Comparison of ENCODE assay signal across 9 mouse cellular contexts in genomic region chr4:119734352-119734751, GRCm38 (mm10). TPM values are rescaled to one million over a fixed set of nuclear protein-coding genes. Genes with fewer than 3 reads are reported as not detected.
DNase-seq lines count a peak whose midpoint lies in the region; ATAC-seq and TF ChIP-seq lines count a peak whose summit lies in the region.
"Had no signal": no experiment of that assay in that cellular context is flagged by ENCODE, and none has a peak within 500 bp of the region (broad histone marks: within the 10 kb centered on the region; RNA-seq: fewer than 3 reads in every experiment).

No protein-coding gene starts in this region.

- no peak for TF ChIP-seq CTCF in lung, embryonic 14.5 days (IDR thresholded peaks at IDR 0.05; ENCODE audit: low read depth)
- no peak for TF ChIP-seq CTCF in olfactory bulb, adult 2 months (IDR thresholded peaks at IDR 0.05; ENCODE audit: insufficient read depth, low read depth, low read length)

- no peaks in the 10 kb centered on the region; the same call in 1 of the 2 replicates for H3K27me3 ChIP-seq in lung, embryonic 14.5 days (ENCODE audit: insufficient read depth, low read length)
- H3K27me3 ChIP-seq in forebrain, embryonic 11.5 days (ENCODE audit: control insufficient read depth, insufficient read depth, low read length): peaks cover 17% of the 10 kb centered on the region
- H3K27me3 ChIP-seq in limb, embryonic 11.5 days (ENCODE audit: control insufficient read depth, insufficient read depth, low read length): peaks cover 9% of the 10 kb centered on the region

- H3K27ac ChIP-seq in lung, embryonic 14.5 days (ENCODE audit: low read depth): no peak overlapping the region
- no peak overlapping the region for H3K27ac ChIP-seq in forebrain, embryonic 11.5 days (ENCODE audit: low read depth, low read length)
- H3K27ac ChIP-seq in limb, embryonic 11.5 days (replicated peaks; ENCODE audit: low read depth, low read length): no peak overlapping the region
- H3K27ac ChIP-seq in olfactory bulb, adult 2 months (ENCODE audit: insufficient read depth, low read depth, low read length): no peak overlapping the region

- peak overlapping the region; percentile 91 for H3K4me2 ChIP-seq in lung, embryonic 14.5 days
- H3K4me2 ChIP-seq in forebrain, embryonic 11.5 days (ENCODE audit: low read depth, low read length, severe bottlenecking): peak overlapping the region; percentile 100
- peak overlapping the region; percentile 100 for H3K4me2 ChIP-seq in limb, embryonic 11.5 days (ENCODE audit: low read depth, severe bottlenecking)

- H3K4me1 ChIP-seq in lung, embryonic 14.5 days (ENCODE audit: insufficient read depth): no peaks in the 10 kb centered on the region
- peaks cover 7% of the 10 kb centered on the region; the same call in 1 of the 2 replicates for H3K4me1 ChIP-seq in forebrain, embryonic 11.5 days (replicated peaks; ENCODE audit: control insufficient read depth, insufficient read depth, low read length)
- H3K4me1 ChIP-seq in limb, embryonic 11.5 days (ENCODE audit: control insufficient read depth, insufficient read depth, low read length): 0 out of 2 replicates have a peak, but pooled peaks cover 3% of the 10 kb centered on the region
- no peaks in the 10 kb centered on the region for H3K4me1 ChIP-seq in olfactory bulb, adult 2 months (ENCODE audit: control insufficient read depth, insufficient read depth, low read length)

- peak overlapping the region; percentile 84 for H3K4me3 ChIP-seq in lung, embryonic 14.5 days (ENCODE audit: low read depth, low read length)
- peak overlapping the region; percentile 74 for H3K4me3 ChIP-seq in forebrain, embryonic 11.5 days (ENCODE audit: low read depth, low read length)
- peak overlapping the region; percentile 56; the same call in 1 of the 2 replicates for H3K4me3 ChIP-seq in limb, embryonic 11.5 days (ENCODE audit: low read depth, low read length)
- H3K4me3 ChIP-seq in olfactory bulb, adult 2 months (ENCODE audit: insufficient read depth, low read depth, low read length): peak overlapping the region; percentile 93

- H3K9me3 ChIP-seq in lung, embryonic 14.5 days (ENCODE audit: low read depth, low read length): no peaks in the 10 kb centered on the region
- H3K9me3 ChIP-seq in forebrain, embryonic 11.5 days (ENCODE audit: control insufficient read depth, low read length): no peaks in the 10 kb centered on the region
- no peaks in the 10 kb centered on the region for H3K9me3 ChIP-seq in limb, embryonic 11.5 days (ENCODE audit: control insufficient read depth, low read length)

- H3K36me3 ChIP-seq in lung, embryonic 14.5 days (ENCODE audit: insufficient read depth): no peaks in the 10 kb centered on the region
- H3K36me3 ChIP-seq in forebrain, embryonic 11.5 days (ENCODE audit: control insufficient read depth, insufficient read depth, low read length): no peaks in the 10 kb centered on the region
- no peaks in the 10 kb centered on the region for H3K36me3 ChIP-seq in limb, embryonic 11.5 days (ENCODE audit: control insufficient read depth, insufficient read depth, low read length)

- H3K9ac ChIP-seq in lung, embryonic 14.5 days: peak overlapping the region; percentile 57
- peak overlapping the region; percentile 48; the same call in 1 of the 2 replicates for H3K9ac ChIP-seq in forebrain, embryonic 11.5 days (ENCODE audit: low read length)
- no peak overlapping the region for H3K9ac ChIP-seq in limb, embryonic 11.5 days (ENCODE audit: low read length)

- DNase-seq in lung, embryonic 14.5 days: peak; percentile 16
- DNase-seq in lung, postnatal 25 days (ENCODE audit: low spot score): no peak
- no peak for DNase-seq in forebrain, embryonic 11.5 days (ENCODE audit: low spot score)
- DNase-seq in limb, embryonic 11.5 days (ENCODE audit: low spot score): no peak
- no peak for DNase-seq in adipocyte (ENCODE audit: low spot score)
- no peak for DNase-seq in layer of hippocampus, adult 18-20 months (ENCODE audit: low spot score in 2 of 2)
- no peak for DNase-seq in adrenal gland, postnatal 10 days
- DNase-seq: kidney, postnatal 14 days had no signal

- TF ChIP-seq POLR2A in olfactory bulb, adult 2 months (IDR thresholded peaks at IDR 0.05; ENCODE audit: insufficient read depth, low read depth, low read length): no peak

- no peak for ATAC-seq in lung, embryonic 14.5 days (ENCODE audit: insufficient read depth)
- ATAC-seq in forebrain, embryonic 11.5 days (replicated peaks; ENCODE audit: low FRiP score): no peak
- no peak for ATAC-seq in limb, embryonic 11.5 days (ENCODE audit: insufficient number of reproducible peaks, low FRiP score, low TSS enrichment, low read depth)

- 11% methylated on average over 4 of the region's 4 CpGs for WGBS in lung, embryonic 14.5 days
- 26% methylated on average over 4 of the region's 4 CpGs for WGBS in forebrain, embryonic 11.5 days
- WGBS in limb, embryonic 11.5 days: 26% methylated on average over 4 of the region's 4 CpGs
- 15% methylated on average over 4 of the region's 4 CpGs for WGBS in olfactory bulb, adult 2 months

RNA-seq across cellular contexts. Expression of gene Hivep3, which starts 0.8 kb away (rescaled TPM):
- polyA plus RNA-seq in lung, embryonic 14.5 days (2014; fragmentation: Nextera tagmentation; extraction: Ambion mirVana): 22.0 and 28.4 TPM in 2 replicates
- polyA plus RNA-seq in forebrain, embryonic 11.5 days (2014; fragmentation: Nextera tagmentation; extraction: Ambion mirVana): 2.2 and 2.8 TPM in 2 replicates
- 0.55 and 0.75 TPM in 2 replicates for polyA plus RNA-seq in limb, embryonic 11.5 days (2014; fragmentation: Nextera tagmentation; extraction: Ambion mirVana)
- polyA plus RNA-seq in olfactory bulb, adult 2 months (2012; ENCODE audit: insufficient read depth, insufficient read length, low replicate concordance, missing spikeins): 55.7 TPM in 1 of 2 replicates, not detected in the other
- 10 to 100 TPM; 47.2 to 47.5 TPM for total RNA-seq in layer of hippocampus, adult 18-20 months (2021)
- total RNA-seq in adrenal gland, postnatal 10 days (2021): 1 to 10 TPM; 7.4 to 9.7 TPM
